Comparison of ENCODE assay signal across 8 mouse cellular contexts in the genomic region with DNA sequence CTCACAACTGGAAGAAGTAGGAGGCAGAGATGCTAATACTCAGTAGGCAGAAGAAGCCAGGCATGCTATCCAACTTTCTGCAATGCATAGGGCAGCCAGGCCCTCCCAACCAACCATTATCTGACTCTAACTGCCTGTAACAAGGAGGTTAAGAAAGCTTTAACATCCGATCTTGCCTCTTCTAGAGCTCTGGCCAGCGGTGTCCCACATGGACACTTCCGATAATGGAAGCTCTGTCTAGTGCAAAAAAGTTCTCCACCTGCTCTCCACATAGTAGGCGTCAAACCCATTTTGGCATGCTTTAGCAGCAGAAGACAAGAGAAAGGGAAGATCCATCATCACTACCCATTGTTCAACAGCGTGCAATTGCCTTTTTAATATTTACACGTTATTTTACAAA. TPM values are rescaled to one million over a fixed set of nuclear protein-coding genes. Genes with fewer than 3 reads are reported as not detected.
DNase-seq lines count a peak whose midpoint lies in the region; ATAC-seq and TF ChIP-seq lines count a peak whose summit lies in the region.

No protein-coding gene starts in this region.

- H3K4me3 ChIP-seq in heart, embryonic 10.5 days = peak overlapping the region; percentile 97
- H3K4me3 ChIP-seq in ES-Bruce4 (ENCODE audit: low read depth, low read length) = peak overlapping the region; percentile 92
- H3K4me3 ChIP-seq in heart, postnatal 0 days (ENCODE audit: low read depth, low read length) = peak overlapping the region; percentile 94

- no peaks in the 10 kb centered on the region for H3K9me3 ChIP-seq in heart, embryonic 10.5 days
- H3K9me3 ChIP-seq in ES-Bruce4 (replicated peaks; ENCODE audit: control insufficient read depth, insufficient read depth, low read length, poor library complexity, severe bottlenecking) = no peaks in the 10 kb centered on the region
- no peaks in the 10 kb centered on the region for H3K9me3 ChIP-seq in heart, postnatal 0 days (replicated peaks; ENCODE audit: control insufficient read depth, low read length)

- no peak for TF ChIP-seq POLR2A in ES-Bruce4 (IDR thresholded peaks at IDR 0.05; ENCODE audit: insufficient read depth, low read length)

- no peak for TF ChIP-seq CTCF in ES-Bruce4 (IDR thresholded peaks at IDR 0.05; ENCODE audit: low read depth, low read length)
- no peak for TF ChIP-seq CTCF in heart, postnatal 0 days (IDR thresholded peaks at IDR 0.05; ENCODE audit: low read depth)

- no peaks in the 10 kb centered on the region for H3K27me3 ChIP-seq in heart, embryonic 10.5 days (ENCODE audit: insufficient read depth, poor library complexity, severe bottlenecking)
- H3K27me3 ChIP-seq in ES-Bruce4 (ENCODE audit: control insufficient read depth, insufficient read depth, low read length, poor library complexity, severe bottlenecking) = no peaks in the 10 kb centered on the region
- no peaks in the 10 kb centered on the region for H3K27me3 ChIP-seq in heart, postnatal 0 days (ENCODE audit: control insufficient read depth, insufficient read depth, low read length)

- peak overlapping the region; percentile 99 for H3K9ac ChIP-seq in ES-Bruce4 (ENCODE audit: low read depth, poor library complexity, severe bottlenecking)
- H3K9ac ChIP-seq in heart, postnatal 0 days (replicated peaks; ENCODE audit: low read depth, low read length) = peak overlapping the region; percentile 94

- ATAC-seq in heart, postnatal 0 days (ENCODE audit: insufficient read depth, low read depth) = no peak
- ATAC-seq in megakaryocyte-erythroid progenitor cell, adult 5-6 weeks (replicated peaks; ENCODE audit: low FRiP score, low TSS enrichment, poor library complexity, severe bottlenecking) = peak; percentile 31

- WGBS in heart, embryonic 10.5 days = 4% methylated on average over 6 of the region's 6 CpGs
- WGBS in heart, postnatal 0 days = 1% methylated on average over 6 of the region's 6 CpGs

- H3K27ac ChIP-seq in heart, embryonic 10.5 days = peak overlapping the region; percentile 98
- H3K27ac ChIP-seq in ES-Bruce4 (ENCODE audit: insufficient read depth, low read length) = peak overlapping the region; percentile 20; the same call in 1 of the 2 replicates
- peak overlapping the region; percentile 95 for H3K27ac ChIP-seq in heart, postnatal 0 days (ENCODE audit: low read depth)

- H3K36me3 ChIP-seq in heart, embryonic 10.5 days = peaks cover 48% of the 10 kb centered on the region
- peaks cover 47% of the 10 kb centered on the region for H3K36me3 ChIP-seq in ES-Bruce4 (ENCODE audit: control insufficient read depth, insufficient read depth, low read length, poor library complexity, severe bottlenecking)
- H3K36me3 ChIP-seq in heart, postnatal 0 days (replicated peaks; ENCODE audit: control insufficient read depth, insufficient read depth, low read length) = peaks cover 27% of the 10 kb centered on the region

- no peak for TF ChIP-seq EP300 in ES-Bruce4 (IDR thresholded peaks at IDR 0.05; ENCODE audit: insufficient read depth, low read depth, low read length)
- no peak for TF ChIP-seq EP300 in heart, postnatal 0 days (IDR thresholded peaks at IDR 0.05; ENCODE audit: low read depth)

- H3K4me2 ChIP-seq in heart, postnatal 0 days (ENCODE audit: low read depth, low read length) = peak overlapping the region; percentile 82

- intact Hi-C loops in heart, postnatal 36 days (cut with DNase I) = loop anchor here (2.0 to 5.0 kb wide), 2 partner anchors 73 to 132 kb away; no protein-coding TSS in a partner anchor

- peak; percentile 71 for DNase-seq in heart, embryonic 10.5 days (ENCODE audit: low spot score)
- no peak for DNase-seq in heart, postnatal 36 days
- DNase-seq in heart, postnatal 0 days (ENCODE audit: low spot score) = no peak
- DNase-seq in right cerebral cortex, adult 18-20 months = no peak
- no peak for DNase-seq in natural killer cell, adult 2 months (ENCODE audit: low spot score in 2 of 2)
- no peak for DNase-seq in kidney, postnatal 14 days

- peaks cover 29% of the 10 kb centered on the region for H3K4me1 ChIP-seq in heart, embryonic 10.5 days
- H3K4me1 ChIP-seq in ES-Bruce4 (ENCODE audit: control insufficient read depth, insufficient read depth, low read length) = no peaks in the 10 kb centered on the region
- H3K4me1 ChIP-seq in heart, postnatal 0 days (ENCODE audit: control insufficient read depth, insufficient read depth) = peaks cover 42% of the 10 kb centered on the region

RNA-seq across cellular contexts. Expression of a gene that starts 1.1 kb away (rescaled TPM):
- polyA plus RNA-seq in heart, embryonic 10.5 days (2016; fragmentation: Nextera tagmentation; extraction: Ambion mirVana) = 15.8 and 16.5 TPM in 2 replicates
- 1 to 10 TPM; 3.4 to 4.2 TPM for total RNA-seq in heart, postnatal 36 days (2021)
- 35.1 and 40.2 TPM in 2 replicates for polyA plus RNA-seq in ES-Bruce4 (2011; ENCODE audit: insufficient read depth, insufficient read length, low read depth, missing spikeins)
- total RNA-seq in heart, postnatal 0 days (2014; rRNA removed; ENCODE audit: low replicate concordance) = 7.9 and 10.7 TPM in 2 replicates
- 5.8 and 6.1 TPM in 2 replicates for polyA plus RNA-seq in heart, postnatal 0 days (2015; fragmentation: Nextera tagmentation; extraction: Ambion mirVana)
- total RNA-seq in megakaryocyte-erythroid progenitor cell, adult 5-6 weeks (2014; fragmentation: Nextera tagmentation) = 20.6 and 28.7 TPM in 2 replicates
- total RNA-seq in megakaryocyte-erythroid progenitor cell, adult 5-6 weeks (2017) = 16.7 and 17.1 TPM in 2 replicates

RNA-seq across cellular contexts. Expression of a gene that starts 1.3 kb away (rescaled TPM):
- polyA plus RNA-seq in heart, embryonic 10.5 days (2016; fragmentation: Nextera tagmentation; extraction: Ambion mirVana) = 229 and 261 TPM in 2 replicates
- total RNA-seq in heart, postnatal 36 days (2021) = 10 to 100 TPM; 50.2 to 52.8 TPM
- 118 and 123 TPM in 2 replicates for polyA plus RNA-seq in ES-Bruce4 (2011; ENCODE audit: insufficient read depth, insufficient read length, low read depth, missing spikeins)
- total RNA-seq in heart, postnatal 0 days (2014; rRNA removed; ENCODE audit: low replicate concordance) = 61.1 and 64.4 TPM in 2 replicates
- 93.3 and 97.0 TPM in 2 replicates for polyA plus RNA-seq in heart, postnatal 0 days (2015; fragmentation: Nextera tagmentation; extraction: Ambion mirVana)
- total RNA-seq in megakaryocyte-erythroid progenitor cell, adult 5-6 weeks (2014; fragmentation: Nextera tagmentation) = 128 and 161 TPM in 2 replicates
- total RNA-seq in megakaryocyte-erythroid progenitor cell, adult 5-6 weeks (2017) = 87.6 and 121 TPM in 2 replicates

RNA-seq across cellular contexts. Expression of a gene that starts 48.2 kb away (rescaled TPM):
- 70.2 and 72.0 TPM in 2 replicates for polyA plus RNA-seq in heart, embryonic 10.5 days (2016; fragmentation: Nextera tagmentation; extraction: Ambion mirVana)
- 100 to 1,000 TPM; 107 to 126 TPM for total RNA-seq in heart, postnatal 36 days (2021)
- polyA plus RNA-seq in ES-Bruce4 (2011; ENCODE audit: insufficient read depth, insufficient read length, low read depth, missing spikeins) = 99.1 and 103 TPM in 2 replicates
- 95.0 and 120 TPM in 2 replicates for total RNA-seq in heart, postnatal 0 days (2014; rRNA removed; ENCODE audit: low replicate concordance)
- 74.7 and 78.8 TPM in 2 replicates for polyA plus RNA-seq in heart, postnatal 0 days (2015; fragmentation: Nextera tagmentation; extraction: Ambion mirVana)
- total RNA-seq in megakaryocyte-erythroid progenitor cell, adult 5-6 weeks (2014; fragmentation: Nextera tagmentation) = 72.7 and 139 TPM in 2 replicates
- 155 and 191 TPM in 2 replicates for total RNA-seq in megakaryocyte-erythroid progenitor cell, adult 5-6 weeks (2017)

Comparison
In these comparisons a context has a peak if more than half of its experiments do, and no peak if none do; other contexts are left out.
1. H3K27ac ChIP-seq: peak in every context shown above with its lines; median percentile 98 in heart, embryonic 10.5 days; 95 in heart, postnatal 0 days; 20 in ES-Bruce4.